Mouse (Mus musculus): ENCODE measurements around the gene H2afy2. TPM values are rescaled to one million over a fixed set of nuclear protein-coding genes. Genes with fewer than 3 reads are reported as not detected.
A peak's percentile ranks its signal among the peaks of the same experiment; 100 is the strongest.

Gene H2afy2
- total RNA-seq, 1 experiment from 2014 or later = 12.9 TPM

DNA sequence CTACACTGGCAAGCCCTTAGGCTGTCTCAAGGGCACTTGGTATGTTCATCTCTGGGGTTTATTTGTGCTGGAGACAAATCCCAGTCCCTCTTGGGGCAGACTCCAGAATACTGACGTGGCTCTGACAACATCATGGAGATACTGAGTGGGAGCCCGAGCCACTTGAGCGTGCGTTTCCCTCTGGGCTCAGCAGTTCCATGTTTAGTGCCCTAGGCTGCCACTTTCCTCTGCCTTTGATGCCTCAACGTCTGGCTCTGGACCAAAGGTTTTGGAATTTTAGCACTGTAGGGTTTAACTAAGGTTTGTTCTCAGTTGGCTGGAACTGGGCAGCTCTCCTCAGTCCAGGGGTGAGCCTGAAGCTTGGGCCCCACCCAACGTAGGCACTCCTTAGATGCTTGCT, 60.7 kb downstream of the H2afy2 start:
- DNase-seq = peak; percentile 37

DNA sequence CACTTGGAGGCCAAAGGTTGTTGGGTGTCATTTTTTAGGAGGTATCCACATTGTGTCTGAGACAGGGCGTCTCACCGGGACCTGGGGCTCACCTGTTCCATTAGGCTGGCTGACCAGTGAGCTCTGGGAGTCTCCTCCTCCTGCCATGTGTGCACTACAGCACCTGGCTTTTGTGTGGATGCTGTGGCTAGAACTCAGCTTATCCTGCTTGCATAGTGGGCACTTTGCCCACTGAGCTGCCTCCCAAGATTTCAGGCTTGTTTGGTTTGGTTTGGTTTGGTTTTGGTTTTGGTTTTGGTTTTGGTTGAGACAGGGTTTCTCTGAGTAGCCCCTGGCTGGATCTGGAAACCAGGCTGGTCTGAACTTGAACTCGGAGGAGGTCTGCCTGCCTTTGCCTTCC, 61.7 kb downstream of the H2afy2 start:
- peak; percentile 37 for DNase-seq

DNA sequence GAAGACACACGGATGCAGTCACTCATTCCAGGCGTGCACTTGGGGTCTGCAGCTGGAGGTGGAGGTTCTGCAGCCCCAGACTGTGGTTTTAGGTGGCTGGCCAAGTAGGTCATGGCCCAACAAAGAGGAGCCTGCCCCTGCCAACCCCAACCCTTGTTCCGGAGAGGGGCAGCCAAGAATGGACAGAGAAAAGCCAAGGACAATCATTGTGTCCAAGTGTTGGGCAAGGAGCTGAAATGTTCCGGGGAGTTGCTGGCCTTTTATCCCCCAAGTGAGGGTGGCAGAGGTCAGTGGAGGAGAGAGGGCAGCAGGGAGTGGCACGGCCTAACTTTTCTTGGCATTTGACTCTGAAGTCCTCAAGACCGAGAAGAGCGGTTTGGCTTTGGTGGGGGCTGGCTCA, 63.6 kb downstream of the H2afy2 start:
- peak; percentile 83 for DNase-seq

DNA sequence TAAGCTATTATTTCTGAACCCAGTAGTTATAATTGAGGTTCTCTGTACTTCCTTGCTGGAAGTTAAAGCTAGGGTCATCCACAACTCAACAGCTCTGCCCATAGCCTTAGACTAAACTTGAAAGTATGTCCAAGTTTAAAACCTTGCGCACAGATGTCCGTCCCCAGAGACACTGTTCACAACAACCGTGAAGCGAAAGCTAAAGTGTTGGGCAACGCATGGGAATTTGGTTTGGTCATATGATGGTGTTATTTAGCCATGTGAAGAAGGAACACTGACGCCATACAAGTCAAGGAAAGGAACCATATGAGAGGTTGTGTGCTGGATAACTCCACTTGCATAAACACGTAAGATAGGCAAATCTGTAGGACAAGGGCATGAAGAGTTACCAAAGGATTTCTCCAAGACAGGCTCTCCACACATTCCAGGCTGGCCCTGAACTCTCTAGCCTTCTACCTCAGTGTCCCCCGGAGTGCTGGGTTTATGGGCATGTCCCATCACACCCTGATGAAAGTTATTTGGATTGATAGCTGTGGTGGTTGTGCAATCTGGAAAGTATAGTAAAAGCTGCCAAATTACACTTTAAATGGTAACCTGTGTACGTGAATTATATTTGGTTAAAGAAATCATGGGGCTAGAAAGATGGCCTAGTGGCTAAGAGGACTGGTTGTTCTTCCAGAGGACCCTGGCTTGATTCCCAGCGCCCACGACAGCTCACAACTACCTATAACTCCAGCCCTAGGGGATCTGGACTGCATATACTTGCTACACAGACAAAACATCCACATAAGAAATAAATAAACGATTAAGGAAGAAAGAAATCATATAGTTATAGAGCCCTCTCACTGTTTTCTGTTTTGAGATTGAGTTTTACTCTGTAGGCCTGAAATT, 66.3 kb downstream of the H2afy2 start:
- DNase-seq = peak; percentile 59

DNA sequence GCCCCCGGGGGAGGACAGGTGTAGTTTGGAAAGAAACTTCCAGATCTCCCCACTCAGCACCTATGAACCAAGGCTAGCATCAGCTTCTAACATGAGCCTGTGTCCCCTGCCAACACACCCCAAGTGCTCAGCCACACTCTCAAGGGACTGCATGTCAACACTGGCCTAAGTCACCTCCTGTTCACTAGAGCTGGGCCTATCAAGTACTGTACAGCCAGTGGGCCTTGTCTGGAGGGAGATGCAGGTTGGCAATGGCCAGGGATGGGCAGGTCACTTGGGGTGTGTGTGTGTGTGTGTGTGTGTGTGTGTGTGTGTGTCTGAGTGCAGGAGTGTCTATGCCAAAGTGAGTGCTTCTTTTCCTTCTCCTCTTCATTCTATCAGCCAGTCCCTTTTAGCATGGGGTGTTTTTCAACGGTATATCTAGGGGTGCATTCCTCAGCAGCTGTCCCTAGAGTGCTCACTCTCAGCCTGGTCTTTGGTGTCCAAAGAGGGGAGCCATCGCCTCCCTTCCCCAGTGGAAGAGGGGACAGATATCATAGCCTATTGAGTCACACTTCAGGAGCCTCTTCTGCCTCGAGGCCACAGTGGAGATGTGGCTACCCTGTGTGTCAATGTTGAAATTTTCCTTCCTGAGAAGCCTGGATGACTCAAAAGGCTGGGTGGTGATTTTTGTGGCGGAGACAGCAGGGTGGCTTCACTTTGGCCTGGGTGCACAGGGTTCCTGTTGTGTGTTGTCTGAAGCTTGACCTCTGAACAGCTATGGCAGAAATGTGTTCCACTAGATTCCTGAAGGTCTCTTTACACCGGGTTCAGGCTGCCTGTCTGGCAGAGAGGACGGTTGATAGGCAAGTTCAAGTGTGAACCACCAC, 67.7 kb downstream of the H2afy2 start:
- DNase-seq = peak; percentile 67

DNA sequence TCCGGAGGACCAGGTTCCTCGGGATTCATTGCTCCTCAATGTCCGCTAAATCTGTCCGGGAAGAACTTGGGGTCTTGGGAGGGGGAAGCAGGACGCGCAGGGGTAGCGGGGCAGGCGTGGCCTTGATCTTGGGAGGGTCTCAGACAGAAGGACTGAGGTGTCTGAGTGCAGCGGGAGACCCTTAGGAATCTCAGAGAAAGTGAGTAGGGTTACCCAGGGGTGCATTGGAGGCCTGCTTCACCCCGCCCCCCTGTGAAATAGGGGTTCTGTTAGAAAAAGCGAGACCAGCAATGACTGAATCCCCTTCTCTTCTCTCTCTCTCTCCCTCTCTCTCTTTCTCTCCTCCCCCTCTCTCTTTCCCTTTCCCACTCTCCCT, 68.5 kb downstream of the H2afy2 start:
- DNase-seq = no peak

DNA sequence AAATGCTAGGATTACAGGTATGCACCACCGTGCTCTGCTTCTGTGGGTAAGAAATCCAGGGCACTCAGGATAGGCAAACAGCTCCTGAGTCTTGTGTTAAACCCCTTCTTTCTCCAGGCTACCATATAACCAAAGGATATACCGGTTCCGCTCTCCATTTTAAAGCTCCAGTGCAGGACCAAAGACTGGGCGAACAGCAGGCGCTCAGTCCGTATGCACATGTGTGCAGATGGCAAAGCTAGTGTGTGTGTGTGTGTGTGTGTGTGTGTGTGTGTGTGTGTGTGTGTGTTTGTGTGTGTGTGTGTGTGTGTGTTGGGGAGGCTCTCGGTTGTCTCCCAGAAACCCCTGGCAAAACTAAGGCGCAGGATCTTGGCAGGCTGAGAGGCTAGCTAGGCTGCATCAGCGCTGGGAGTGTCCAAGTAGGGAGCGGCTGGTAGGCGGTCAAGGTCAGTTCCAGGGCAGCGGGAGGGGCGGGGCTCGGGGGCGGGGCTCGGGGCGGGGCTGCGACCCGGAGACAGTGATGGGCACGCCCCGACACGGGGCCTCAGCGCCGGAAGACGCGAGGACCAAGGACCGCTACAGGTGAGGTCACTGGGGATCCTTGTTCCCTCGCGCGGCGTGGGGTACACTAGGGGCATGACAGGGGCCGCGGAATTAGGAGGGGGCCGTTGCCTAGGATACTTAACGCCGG, 69.0 kb downstream of the H2afy2 start, which contains the start of gene Aifm2:
Aifm2 (plus strand) TSS at position 493 of the 691 bp plus-strand sequence.
- DNase-seq = peak; percentile 90

DNA sequence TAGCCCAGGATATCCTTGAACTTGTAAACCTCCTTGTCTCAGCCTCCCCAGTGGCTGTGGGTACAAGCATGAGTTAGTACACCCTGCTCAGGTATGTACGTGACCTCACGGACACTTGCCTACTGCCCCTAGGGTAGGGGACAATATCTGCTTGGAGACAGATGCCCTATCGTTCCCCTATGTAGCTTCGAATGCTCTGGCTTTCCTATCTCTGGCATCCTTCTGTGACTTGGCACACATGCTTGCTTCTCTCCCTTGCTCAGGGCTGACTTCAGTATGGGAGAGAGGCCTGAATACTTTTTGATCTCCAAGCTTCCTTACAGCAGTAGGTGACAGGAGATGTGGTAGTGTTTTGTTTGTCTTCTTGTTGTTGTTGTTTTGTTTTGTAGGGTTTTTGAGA, 69.8 kb downstream of the H2afy2 start:
- no peak for DNase-seq

DNA sequence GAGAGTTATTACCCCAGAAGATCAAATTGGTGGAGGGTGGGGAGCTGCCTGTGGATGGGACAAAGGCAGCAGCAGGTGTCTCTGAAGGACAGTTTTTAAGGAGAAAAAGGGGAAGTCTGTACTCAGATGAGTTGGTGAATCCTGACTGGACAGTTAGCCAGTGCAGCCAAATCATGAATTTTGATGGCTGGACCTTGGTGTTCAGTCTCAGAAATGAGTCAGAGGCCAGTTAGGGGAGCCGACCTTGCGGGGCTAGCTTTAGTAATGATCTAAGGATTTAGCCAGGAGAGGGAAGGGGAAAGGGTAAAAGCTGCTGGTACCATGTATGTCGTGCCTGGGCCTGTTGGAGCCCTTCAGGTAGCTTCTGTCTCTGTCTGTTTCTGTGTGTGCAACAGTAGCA, 70.3 kb downstream of the H2afy2 start:
- peak; percentile 64 for DNase-seq

DNA sequence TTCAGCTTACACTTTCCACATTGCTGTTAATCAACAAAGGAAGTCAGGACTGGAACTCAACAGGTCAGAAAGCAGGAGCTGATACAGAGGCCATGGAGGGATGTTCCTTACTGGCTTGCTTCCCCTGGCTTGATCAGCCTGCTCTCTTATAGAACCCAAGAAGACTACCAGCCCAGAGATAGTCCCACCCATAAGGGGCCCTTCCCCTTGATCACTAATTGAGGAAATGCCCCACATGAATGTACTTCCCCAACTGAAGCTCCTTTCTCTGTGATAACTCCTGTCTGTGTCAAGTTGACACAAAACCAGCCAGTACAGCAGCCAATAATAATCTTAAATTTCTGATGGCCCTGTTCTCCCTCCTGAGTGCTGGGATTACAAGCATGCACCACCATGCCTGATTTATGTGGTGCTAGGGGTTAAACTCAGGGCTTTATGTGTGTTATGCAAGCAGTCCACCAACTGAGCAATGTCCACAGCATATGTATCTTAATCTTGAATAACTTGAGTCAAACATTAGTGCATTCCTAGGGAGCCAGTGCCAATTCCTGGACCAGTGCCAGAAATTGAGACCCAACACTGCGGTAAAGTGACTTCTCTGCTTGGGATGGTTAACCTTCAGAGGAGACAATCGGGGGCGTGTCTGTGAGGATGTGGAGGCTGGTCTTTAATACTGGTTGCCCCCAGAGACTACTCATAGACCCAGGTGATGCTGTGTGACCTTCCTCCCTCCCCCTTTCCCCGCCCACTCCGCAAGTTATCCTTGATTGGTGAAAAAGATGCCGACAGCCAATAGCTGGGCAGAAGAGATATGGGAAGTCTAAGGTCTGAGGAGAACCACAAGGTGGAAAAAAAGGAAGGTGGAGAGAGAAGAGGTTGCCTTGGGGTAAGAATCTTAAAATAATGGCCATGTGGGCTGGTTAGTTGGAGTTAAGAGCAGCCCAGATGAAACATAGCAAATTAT, 77.3 kb downstream of the H2afy2 start:
- DNase-seq = no peak

DNA sequence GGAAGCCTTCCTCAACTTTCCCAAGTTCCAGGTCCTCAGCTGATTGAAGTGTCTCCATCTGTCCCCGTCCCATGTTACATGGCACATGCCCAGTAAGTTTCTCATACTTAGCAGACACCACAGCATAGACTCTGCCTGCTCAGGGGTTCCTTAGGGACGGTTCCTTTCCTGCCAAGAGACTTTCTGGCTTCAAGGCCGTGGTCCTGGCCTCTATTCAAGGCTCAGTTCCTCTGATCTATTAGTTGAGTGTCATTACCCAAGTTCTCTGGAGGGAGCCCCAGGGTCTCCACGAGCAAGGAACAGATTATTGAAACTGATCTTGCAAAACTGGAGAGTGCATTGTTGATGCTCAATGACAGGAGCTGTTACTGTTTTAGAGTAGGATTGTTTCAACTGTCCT, 79.3 kb downstream of the H2afy2 start:
- DNase-seq = peak; percentile 84

DNA sequence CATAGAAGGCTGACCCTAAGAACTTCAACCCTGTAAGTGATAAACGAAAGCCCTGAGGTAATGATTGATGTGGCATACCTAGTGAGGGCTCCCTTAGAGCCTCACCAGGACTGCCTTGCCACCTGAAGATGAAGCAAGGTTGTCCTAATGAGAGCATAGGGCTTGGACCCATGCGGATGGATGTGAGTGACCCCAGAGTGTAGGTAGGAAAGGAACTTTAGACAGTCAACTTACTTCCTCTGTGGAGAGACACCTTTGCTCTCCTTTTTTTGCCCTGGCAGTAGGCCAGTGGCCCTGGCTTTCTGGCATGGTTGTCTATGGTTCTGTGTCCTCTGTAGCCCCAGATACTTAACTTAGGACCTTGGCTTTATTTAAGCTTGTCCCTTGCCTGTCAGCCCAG, 86.9 kb downstream of the H2afy2 start:
- peak; percentile 69 for DNase-seq

DNA sequence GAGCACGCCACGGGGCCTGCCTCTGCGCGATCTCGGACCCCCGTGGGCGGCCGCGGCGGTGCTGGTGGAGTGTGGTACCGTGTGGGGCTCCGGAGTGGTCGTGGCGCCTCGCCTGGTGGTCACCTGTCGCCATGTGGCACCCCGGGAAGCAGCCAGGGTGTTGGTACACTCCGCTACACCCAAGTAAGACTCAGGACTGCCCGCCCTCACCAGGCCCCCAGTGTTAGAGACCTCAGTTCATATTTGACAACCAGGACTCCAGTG, 87.5 kb downstream of the H2afy2 start:
- no peak for DNase-seq

DNA sequence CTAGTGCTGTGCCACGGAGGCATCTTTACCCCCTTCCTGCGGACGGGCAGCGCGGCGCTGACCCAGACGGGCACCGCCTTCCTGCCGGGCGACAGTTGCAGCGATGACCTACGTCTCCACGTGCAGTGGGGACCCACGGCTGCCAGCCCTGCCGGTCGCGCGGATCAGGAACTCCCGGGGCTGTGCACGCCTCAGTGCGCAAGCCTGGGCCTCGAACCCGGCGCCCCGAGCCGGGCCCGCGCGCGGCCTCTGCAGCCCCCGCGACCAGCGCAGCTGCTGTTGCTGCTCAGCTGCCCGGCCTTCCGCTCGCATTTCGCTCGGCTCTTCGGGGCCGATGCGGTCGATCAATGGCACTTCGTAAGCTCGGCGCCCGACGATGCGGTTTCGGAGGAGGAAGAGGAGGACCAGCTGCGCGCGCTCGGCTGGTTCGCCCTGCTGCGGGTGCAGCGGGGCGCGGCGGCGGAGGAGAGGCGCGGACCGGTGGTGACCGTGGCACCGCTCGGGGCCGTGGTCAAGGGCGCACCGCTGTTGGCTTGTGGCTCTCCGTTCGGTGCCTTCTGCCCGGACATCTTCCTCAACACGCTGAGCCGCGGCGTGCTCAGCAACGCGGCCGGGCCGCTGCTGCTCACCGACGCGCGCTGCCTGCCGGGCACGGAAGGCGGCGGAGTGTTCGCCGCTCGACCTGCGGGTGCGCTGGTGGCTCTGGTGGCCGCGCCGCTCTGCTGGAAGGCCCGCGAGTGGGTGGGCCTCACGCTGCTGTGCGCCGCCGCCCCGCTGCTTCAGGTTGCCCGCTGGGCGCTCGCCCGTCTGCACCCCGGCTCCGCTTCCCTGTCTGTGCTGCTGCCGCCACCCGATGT, 88.0 kb downstream of the H2afy2 start:
- DNase-seq = peak; percentile 45

DNA sequence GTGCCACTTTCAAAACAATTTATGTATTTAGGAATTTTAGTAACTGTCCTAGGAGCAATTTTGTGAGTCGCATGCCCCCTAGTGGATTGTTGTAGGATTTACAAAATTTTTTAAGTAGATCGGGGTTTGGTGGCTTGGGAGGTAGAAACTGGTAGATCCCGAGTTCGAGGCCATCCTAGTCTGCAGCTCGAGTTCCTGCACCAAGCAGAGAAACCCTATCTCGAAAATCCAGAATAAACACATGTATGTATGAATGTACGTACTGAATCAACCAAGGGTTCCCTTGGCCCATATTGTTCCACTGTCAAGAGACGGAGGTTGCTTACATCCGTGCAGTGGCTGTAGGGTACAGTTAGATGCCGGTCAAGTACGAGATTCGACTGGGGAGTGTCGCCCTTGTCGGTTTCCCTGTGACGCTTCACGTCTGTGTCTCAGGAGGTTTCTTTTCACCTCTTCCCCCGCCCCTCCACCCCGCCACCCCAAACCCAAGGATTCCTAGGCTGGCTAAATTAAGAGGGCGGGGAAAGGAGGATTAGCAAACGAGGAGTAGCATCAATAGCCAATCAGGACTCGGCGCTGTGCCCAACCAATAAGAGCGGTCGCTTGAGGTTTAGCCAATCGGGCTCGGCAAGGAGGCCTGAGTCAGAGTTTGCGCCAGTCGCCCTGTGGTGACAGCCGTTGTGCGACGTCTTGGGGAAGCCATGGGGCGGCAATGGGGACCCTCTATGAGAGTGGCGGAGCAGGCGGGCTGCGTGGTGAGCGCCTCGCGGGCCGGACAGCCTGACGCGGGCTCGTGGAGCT, 88.9 kb downstream of the H2afy2 start, which contains the start of gene Tysnd1:
Tysnd1 (plus strand) TSS at position 645 of the 801 bp plus-strand sequence.
- DNase-seq = peak; percentile 99

DNA sequence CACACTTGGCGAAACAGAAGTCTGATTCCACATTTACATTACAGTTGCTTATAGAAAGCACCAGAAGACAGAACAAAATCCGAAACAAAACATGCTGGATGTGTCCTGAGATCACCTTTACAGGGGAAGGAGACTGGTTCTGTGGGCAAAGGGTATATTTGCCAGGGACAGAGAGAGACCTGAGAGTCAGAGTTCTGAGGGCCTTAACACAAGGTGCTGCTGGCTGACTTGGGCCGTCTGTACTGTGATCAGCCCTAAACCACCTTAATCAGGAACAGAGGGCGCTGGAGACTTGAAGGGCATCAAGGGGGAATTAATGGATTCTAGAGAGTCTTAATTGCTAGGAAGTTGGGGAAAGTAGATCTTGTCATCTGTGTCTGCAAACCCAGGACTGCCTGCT, 90.4 kb downstream of the H2afy2 start:
- DNase-seq = no peak

DNA sequence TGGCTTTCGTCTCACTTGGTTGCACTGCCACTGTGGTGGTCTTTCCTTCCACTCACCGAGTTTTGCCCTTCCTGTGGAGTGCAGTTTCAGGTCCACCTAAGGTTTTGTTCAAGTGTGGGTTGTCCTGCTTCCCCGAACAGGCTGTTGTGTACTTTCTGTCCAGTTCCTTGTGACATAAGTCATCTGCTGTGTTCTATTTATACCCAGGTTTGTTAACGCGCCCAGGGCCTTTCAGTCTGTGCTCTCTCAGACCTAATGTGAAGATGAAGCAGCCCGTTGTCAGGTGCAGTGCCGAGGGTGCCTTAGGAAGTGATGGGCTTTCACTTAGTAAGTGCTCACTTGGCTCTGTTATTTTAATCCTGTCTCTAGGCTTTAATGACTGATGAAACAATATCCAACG, 94.5 kb downstream of the H2afy2 start:
- DNase-seq = no peak

All from adrenal gland, postnatal 14 days (tissue).